Comparison of ENCODE assay signal across 8 mouse cellular contexts in genomic region chr19:46036477-46037242, GRCm38 (mm10). TPM values are rescaled to one million over a fixed set of nuclear protein-coding genes. Genes with fewer than 3 reads are reported as not detected.
A peak's percentile ranks its signal among the peaks of the same experiment; 100 is the strongest.
DNase-seq lines count a peak whose midpoint lies in the region; ATAC-seq and TF ChIP-seq lines count a peak whose summit lies in the region.

No protein-coding gene starts in this region.

- no peak for TF ChIP-seq POLR2A in lung, adult 2 months (IDR thresholded peaks at IDR 0.05; ENCODE audit: borderline replicate concordance, extremely low read depth, low read depth, low read length)

- H3K27ac ChIP-seq in embryonic facial prominence, embryonic 12.5 days = peak overlapping the region; percentile 97; the same call in 1 of the 2 replicates
- H3K27ac ChIP-seq in intestine, embryonic 14.5 days (ENCODE audit: low read depth) = no peak overlapping the region
- H3K27ac ChIP-seq in midbrain, embryonic 10.5 days (replicated peaks) = peak overlapping the region; percentile 98

- peaks cover 50% of the 10 kb centered on the region for H3K36me3 ChIP-seq in embryonic facial prominence, embryonic 12.5 days
- H3K36me3 ChIP-seq in intestine, embryonic 14.5 days (ENCODE audit: control insufficient read depth, insufficient read depth, low read length) = peaks cover 51% of the 10 kb centered on the region
- peaks cover 55% of the 10 kb centered on the region for H3K36me3 ChIP-seq in midbrain, embryonic 10.5 days

- H3K9ac ChIP-seq in embryonic facial prominence, embryonic 12.5 days = peak overlapping the region; percentile 94
- peak overlapping the region; percentile 34 for H3K9ac ChIP-seq in intestine, embryonic 14.5 days (ENCODE audit: low read length)

- no peaks in the 10 kb centered on the region for H3K9me3 ChIP-seq in embryonic facial prominence, embryonic 12.5 days
- no peaks in the 10 kb centered on the region for H3K9me3 ChIP-seq in intestine, embryonic 14.5 days (ENCODE audit: control insufficient read depth, low read length)
- no peaks in the 10 kb centered on the region for H3K9me3 ChIP-seq in midbrain, embryonic 10.5 days (replicated peaks)

- WGBS in lung, adult 2 months = 51% methylated on average over 13 of the region's 13 CpGs
- WGBS in embryonic facial prominence, embryonic 12.5 days = 76% methylated on average over 13 of the region's 13 CpGs
- WGBS in intestine, embryonic 14.5 days = 72% methylated on average over 13 of the region's 13 CpGs
- WGBS in midbrain, embryonic 10.5 days = 67% methylated on average over 13 of the region's 13 CpGs

- H3K4me1 ChIP-seq in lung, adult 2 months (ENCODE audit: control insufficient read depth, insufficient read depth, low read length) = peaks cover 22% of the 10 kb centered on the region
- H3K4me1 ChIP-seq in embryonic facial prominence, embryonic 12.5 days = peaks cover 34% of the 10 kb centered on the region
- peaks cover 41% of the 10 kb centered on the region for H3K4me1 ChIP-seq in intestine, embryonic 14.5 days (replicated peaks; ENCODE audit: control insufficient read depth, insufficient read depth, low read length)
- H3K4me1 ChIP-seq in midbrain, embryonic 10.5 days = peaks cover 56% of the 10 kb centered on the region

- no peak for DNase-seq in lung, adult 2 months
- no peak for DNase-seq in lung, postnatal 25 days (ENCODE audit: low spot score)
- DNase-seq in intestine, embryonic 14.5 days (ENCODE audit: low spot score) = no peak
- no peak for DNase-seq in midbrain, embryonic 10.5 days (ENCODE audit: low spot score)
- DNase-seq in right cerebral cortex, postnatal 14 days = no peak
- no peak for DNase-seq in left cerebral cortex, adult 8-10 months (ENCODE audit: low spot score in 2 of 2)
- no peak for DNase-seq in right cerebral cortex, adult 2 months (ENCODE audit: low spot score in 2 of 2)

- H3K27me3 ChIP-seq in embryonic facial prominence, embryonic 12.5 days = no peaks in the 10 kb centered on the region
- no peaks in the 10 kb centered on the region for H3K27me3 ChIP-seq in intestine, embryonic 14.5 days (replicated peaks; ENCODE audit: control insufficient read depth, insufficient read depth, low read length)
- no peaks in the 10 kb centered on the region for H3K27me3 ChIP-seq in midbrain, embryonic 10.5 days (ENCODE audit: low read depth, poor library complexity, severe bottlenecking)

- TF ChIP-seq CTCF in lung, adult 2 months (IDR thresholded peaks at IDR 0.05; ENCODE audit: insufficient read depth, low read length) = peak; percentile 30; the same call in 1 of the 2 replicates

- peak overlapping the region; percentile 100 for H3K4me2 ChIP-seq in embryonic facial prominence, embryonic 12.5 days (replicated peaks)
- peak overlapping the region; percentile 100 for H3K4me2 ChIP-seq in intestine, embryonic 14.5 days (ENCODE audit: low read length)

- ATAC-seq in embryonic facial prominence, embryonic 12.5 days (ENCODE audit: insufficient number of reproducible peaks, insufficient read depth, low FRiP score, low TSS enrichment) = no peak
- ATAC-seq in intestine, embryonic 14.5 days (replicated peaks; ENCODE audit: low FRiP score, low TSS enrichment, low read depth) = no peak

- H3K4me3 ChIP-seq in lung, adult 2 months (replicated peaks; ENCODE audit: extremely low read depth, low read depth, low read length) = no peak overlapping the region
- peak overlapping the region; percentile 97 for H3K4me3 ChIP-seq in embryonic facial prominence, embryonic 12.5 days
- peak overlapping the region; percentile 97 for H3K4me3 ChIP-seq in intestine, embryonic 14.5 days (ENCODE audit: low read depth, low read length)
- peak overlapping the region; percentile 98 for H3K4me3 ChIP-seq in midbrain, embryonic 10.5 days

RNA-seq across cellular contexts. Expression of gene Pprc1, which starts 8.0 kb away (rescaled TPM):
- polyA plus RNA-seq in lung, adult 2 months (2012; rRNA removed) = 18.3 and 19.3 TPM in 2 replicates
- 37.9 and 39.7 TPM in 2 replicates for polyA plus RNA-seq in embryonic facial prominence, embryonic 12.5 days (2016; fragmentation: Nextera tagmentation; extraction: Ambion mirVana)
- 48.8 and 51.0 TPM in 2 replicates for polyA plus RNA-seq in intestine, embryonic 14.5 days (2014; fragmentation: Nextera tagmentation; extraction: Ambion mirVana)
- 41.8 and 45.9 TPM in 2 replicates for polyA plus RNA-seq in midbrain, embryonic 10.5 days (2016; fragmentation: Nextera tagmentation; extraction: Ambion mirVana)
- total RNA-seq in left cerebral cortex, adult 8-10 months (2022) = 10 to 100 TPM; 25.7 to 29.7 (median 26.8) TPM

RNA-seq across cellular contexts. Expression of gene Ldb1, which starts 8.4 kb away (rescaled TPM):
- polyA plus RNA-seq in lung, adult 2 months (2012; rRNA removed) = 220 TPM in 2 replicates
- polyA plus RNA-seq in embryonic facial prominence, embryonic 12.5 days (2016; fragmentation: Nextera tagmentation; extraction: Ambion mirVana) = 131 and 142 TPM in 2 replicates
- 65.6 and 74.6 TPM in 2 replicates for polyA plus RNA-seq in intestine, embryonic 14.5 days (2014; fragmentation: Nextera tagmentation; extraction: Ambion mirVana)
- 79.0 and 79.2 TPM in 2 replicates for polyA plus RNA-seq in midbrain, embryonic 10.5 days (2016; fragmentation: Nextera tagmentation; extraction: Ambion mirVana)
- 100 to 1,000 TPM; 110 to 132 (median 120) TPM for total RNA-seq in left cerebral cortex, adult 8-10 months (2022)

RNA-seq across cellular contexts. Expression of gene Hps6, which starts 33.4 kb away (rescaled TPM):
- polyA plus RNA-seq in lung, adult 2 months (2012; rRNA removed) = 7.5 and 8.7 TPM in 2 replicates
- polyA plus RNA-seq in embryonic facial prominence, embryonic 12.5 days (2016; fragmentation: Nextera tagmentation; extraction: Ambion mirVana) = 6.1 and 7.2 TPM in 2 replicates
- polyA plus RNA-seq in intestine, embryonic 14.5 days (2014; fragmentation: Nextera tagmentation; extraction: Ambion mirVana) = 4.7 and 5.2 TPM in 2 replicates
- polyA plus RNA-seq in midbrain, embryonic 10.5 days (2016; fragmentation: Nextera tagmentation; extraction: Ambion mirVana) = 4.3 and 4.7 TPM in 2 replicates
- 1 to 10 TPM; 7.8 to 9.0 (median 8.5) TPM for total RNA-seq in left cerebral cortex, adult 8-10 months (2022)

RNA-seq across cellular contexts. Expression of gene Armh3, which starts 38.4 kb away (rescaled TPM):
- 6.7 and 9.5 TPM in 2 replicates for polyA plus RNA-seq in lung, adult 2 months (2012; rRNA removed)
- 20.0 and 21.5 TPM in 2 replicates for polyA plus RNA-seq in embryonic facial prominence, embryonic 12.5 days (2016; fragmentation: Nextera tagmentation; extraction: Ambion mirVana)
- 15.0 and 16.6 TPM in 2 replicates for polyA plus RNA-seq in intestine, embryonic 14.5 days (2014; fragmentation: Nextera tagmentation; extraction: Ambion mirVana)
- 16.7 and 19.8 TPM in 2 replicates for polyA plus RNA-seq in midbrain, embryonic 10.5 days (2016; fragmentation: Nextera tagmentation; extraction: Ambion mirVana)
- 10 to 100 TPM; 20.7 to 22.8 (median 21.7) TPM for total RNA-seq in left cerebral cortex, adult 8-10 months (2022)

RNA-seq across cellular contexts. Expression of gene Nolc1, which starts 39.0 kb away (rescaled TPM):
- 7.4 and 9.8 TPM in 2 replicates for polyA plus RNA-seq in lung, adult 2 months (2012; rRNA removed)
- polyA plus RNA-seq in embryonic facial prominence, embryonic 12.5 days (2016; fragmentation: Nextera tagmentation; extraction: Ambion mirVana) = 93.8 and 102 TPM in 2 replicates
- 109 and 110 TPM in 2 replicates for polyA plus RNA-seq in intestine, embryonic 14.5 days (2014; fragmentation: Nextera tagmentation; extraction: Ambion mirVana)
- polyA plus RNA-seq in midbrain, embryonic 10.5 days (2016; fragmentation: Nextera tagmentation; extraction: Ambion mirVana) = 128 and 141 TPM in 2 replicates
- 10 to 100 TPM; 41.8 to 48.2 (median 46.0) TPM for total RNA-seq in left cerebral cortex, adult 8-10 months (2022)
